Mouse (Mus musculus) thymus, postnatal 25 days (tissue): ENCODE measurements around the gene Ntrk3.

Experiments
- DNase-seq: peaks from one replicate; pipeline ENCODE4 v3.0.0; 2022

Ntrk3 gene

DNA sequence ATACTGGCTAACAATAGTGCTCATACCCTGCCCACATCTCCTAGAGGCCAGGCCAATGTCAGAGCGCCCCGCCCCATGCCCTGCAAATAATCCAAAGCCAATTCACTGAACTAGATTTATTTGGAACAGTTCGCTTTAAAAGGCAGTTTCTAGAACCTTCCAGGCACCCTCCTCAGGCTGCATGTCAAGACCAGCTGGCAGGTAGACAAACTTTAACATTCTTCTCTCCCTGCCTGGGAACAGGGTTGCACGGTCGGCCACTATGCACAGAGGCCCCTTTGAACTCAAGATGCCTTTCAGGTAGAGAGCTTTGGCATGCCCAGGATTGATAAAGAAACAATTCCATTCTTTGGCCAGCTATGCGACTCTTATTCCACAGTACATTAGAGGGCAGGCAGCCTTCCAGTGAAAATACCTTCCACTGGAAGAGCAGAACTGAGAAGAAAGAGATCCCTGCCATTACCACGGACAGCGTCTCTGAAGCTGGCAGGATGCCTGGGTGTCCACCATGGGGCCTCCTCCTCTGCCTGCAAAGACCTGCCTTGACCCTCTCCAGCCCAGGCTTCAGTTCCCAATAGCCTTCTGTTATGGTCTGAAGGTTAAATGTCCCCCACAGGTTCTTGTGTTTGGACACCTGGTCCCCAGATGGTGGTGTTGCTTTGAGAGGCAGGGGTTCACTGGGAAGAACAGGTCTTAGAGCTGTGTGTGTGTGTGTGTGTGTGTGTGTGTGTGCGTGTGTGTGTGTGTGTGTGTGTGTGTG, 298.3 kb downstream of the Ntrk3 start:
- DNase-seq = no peak

DNA sequence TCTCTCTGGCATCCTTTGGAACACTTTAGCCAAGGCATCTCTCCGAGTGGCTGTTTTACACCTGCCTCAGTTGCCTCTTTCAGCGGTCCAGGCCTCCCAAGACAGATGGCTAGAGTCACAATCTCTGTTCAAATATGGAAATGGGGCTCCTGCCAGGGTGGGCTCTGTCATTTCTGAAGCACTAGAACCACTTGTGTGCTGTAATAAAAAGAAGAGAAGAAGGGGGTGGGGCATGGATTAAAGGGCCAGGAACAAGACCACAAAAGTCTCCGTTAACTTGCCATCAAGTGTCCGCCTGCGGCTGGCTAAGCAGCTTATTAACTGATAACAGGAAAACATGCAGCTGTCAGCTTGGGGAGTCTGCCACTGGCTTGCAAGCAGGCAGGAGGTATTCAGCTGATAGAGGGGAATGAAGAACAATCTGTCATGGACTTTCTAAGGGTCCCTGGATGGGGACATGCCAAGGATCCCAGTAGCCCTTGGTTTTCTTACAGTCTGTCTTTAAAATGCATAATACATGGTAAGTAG, 304.1 kb downstream of the Ntrk3 start:
- DNase-seq = no peak

DNA sequence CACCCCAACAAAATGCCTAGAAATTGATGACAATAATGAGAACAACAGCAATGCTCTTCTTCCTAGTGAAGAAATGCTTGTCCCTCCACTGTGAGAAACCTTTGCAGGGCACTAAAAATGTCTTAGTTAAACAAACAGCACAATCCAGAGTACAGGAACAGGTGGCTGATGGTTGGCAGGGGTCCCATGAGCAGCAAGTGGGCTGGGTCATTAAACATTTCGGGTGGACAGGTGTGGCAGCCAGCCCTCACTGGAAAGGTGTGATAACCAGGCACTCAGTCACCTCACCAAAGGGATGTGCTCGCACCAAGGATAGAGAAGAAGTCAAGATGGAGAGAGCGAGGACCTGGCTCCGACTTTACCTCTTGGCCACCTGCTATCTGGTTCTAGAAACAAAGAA, 306.2 kb downstream of the Ntrk3 start:
- DNase-seq = no peak

DNA sequence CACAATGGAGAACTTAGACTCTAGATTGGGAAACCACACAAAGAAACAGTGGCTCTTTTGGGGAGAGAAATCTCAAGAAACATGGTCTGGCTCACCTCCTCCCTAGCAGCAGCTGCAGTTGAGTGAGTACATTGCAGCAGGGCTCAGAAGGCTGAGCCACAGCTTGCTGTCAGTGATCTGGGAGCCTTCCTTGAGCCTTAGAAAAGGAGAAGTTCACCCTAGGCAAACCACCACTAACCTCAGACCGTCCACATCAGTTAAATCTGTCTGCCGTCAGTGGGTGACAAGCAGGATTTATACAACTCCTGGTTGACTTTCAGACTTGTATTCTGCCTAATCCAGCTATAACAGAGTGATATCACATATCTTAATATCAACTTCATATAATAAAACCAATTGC, 325.6 kb downstream of the Ntrk3 start:
- no peak for DNase-seq

DNA sequence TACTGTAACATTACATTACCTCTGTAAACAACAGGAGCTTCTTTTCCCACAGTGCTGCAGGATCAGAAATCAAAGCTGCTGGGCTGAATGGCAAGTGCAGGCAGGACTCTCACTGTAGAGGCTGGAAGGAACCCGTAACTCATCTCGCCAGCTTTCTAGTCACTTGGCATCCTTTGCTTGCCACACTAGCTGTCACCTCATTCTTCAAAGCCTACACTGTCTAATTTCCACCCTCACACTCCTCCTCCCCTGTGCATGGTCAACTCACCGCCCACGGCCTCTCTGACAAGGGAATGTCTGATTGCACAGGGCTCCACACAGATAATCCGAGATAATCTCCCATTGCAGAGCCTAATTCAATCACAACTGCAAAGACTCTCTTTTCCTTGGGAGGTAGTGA, 327.8 kb downstream of the Ntrk3 start:
- no peak for DNase-seq

DNA sequence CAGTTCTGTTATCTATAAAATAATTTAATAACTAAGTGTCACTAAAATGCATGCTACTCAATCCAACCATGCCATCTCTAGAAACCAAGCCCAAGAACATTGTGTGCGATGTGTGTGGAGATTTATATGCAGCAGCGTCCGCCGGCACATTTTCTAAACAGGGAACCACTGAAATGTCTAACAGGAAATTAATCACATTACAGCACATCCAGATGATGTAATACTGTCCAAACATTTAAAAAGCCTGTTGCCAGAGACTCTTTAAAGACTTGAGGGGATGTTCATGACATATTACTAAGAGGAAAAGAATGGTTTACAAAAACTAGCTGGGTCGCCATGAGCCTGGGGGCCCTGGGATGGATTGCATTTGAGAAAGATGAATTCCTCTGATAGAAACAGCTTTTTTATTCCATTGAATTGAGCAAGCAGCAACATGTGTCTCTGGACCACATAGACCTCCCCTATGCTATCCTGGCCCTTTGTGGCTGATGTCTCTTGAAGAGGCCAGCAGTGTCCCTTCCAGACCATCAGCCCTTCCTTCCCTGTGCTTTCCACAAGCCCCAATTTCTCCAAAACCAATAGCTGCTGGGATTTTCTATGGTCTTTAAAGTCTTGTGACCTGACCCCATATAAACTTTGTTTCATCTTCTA, 331.0 kb downstream of the Ntrk3 start:
- DNase-seq = no peak

DNA sequence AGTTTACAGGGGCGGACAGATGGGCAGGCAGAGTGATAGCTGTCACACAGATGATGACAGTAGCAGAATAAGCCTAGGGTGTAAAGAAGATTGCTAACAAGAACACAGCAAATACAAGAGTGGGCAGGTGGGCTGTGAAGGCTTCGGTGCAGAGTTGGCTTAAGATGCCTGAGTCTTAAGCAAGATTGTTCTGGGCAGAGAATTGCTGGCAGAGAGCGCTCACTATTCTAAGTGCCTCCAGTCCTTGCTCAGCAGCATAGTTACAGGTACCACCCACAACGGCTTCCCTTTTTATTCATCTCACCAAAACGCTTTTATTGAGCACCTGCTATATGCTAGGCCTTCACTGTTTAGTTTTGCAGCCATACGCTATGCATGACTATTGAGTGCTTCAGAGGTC, 333.3 kb downstream of the Ntrk3 start:
- no peak for DNase-seq

DNA sequence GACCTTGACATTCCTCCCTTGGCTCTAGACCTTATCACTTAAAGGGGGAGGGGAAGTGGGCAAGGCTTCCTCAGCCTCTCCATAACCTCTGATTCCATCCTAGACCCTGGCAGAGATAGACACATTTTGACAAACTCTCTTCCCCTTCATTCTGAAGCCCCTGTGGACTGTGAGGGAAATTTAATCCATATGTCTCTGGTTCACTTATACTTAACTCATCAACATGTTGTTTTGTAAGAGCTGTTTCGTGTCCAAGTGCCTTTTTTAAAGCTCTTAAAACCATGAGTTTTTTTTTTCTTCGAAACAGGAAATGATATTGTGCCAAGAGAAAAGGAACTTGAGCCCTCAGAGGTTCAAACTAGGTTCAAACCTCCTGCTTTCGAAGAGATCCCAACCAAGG, 335.3 kb downstream of the Ntrk3 start:
- no peak for DNase-seq

DNA sequence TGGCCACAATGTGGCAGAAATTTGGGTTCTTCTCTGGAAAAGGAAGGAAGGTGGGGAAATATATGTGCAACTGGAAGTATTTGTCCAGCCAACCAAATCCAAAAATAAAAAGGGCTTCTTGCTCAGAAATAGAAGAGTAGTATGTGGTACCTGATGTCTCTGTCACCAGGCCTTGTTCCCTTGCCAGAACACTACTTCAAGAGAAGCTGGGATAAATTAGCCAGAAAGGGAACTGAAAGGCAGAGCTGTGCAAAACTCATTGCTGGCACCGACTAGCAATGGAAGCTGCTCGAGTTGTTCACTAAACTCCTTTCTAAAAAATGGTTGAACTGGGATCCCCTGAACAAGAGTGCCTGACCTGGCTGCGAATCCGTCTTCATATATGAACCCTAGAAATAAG, 337.6 kb downstream of the Ntrk3 start:
- no peak for DNase-seq

DNA sequence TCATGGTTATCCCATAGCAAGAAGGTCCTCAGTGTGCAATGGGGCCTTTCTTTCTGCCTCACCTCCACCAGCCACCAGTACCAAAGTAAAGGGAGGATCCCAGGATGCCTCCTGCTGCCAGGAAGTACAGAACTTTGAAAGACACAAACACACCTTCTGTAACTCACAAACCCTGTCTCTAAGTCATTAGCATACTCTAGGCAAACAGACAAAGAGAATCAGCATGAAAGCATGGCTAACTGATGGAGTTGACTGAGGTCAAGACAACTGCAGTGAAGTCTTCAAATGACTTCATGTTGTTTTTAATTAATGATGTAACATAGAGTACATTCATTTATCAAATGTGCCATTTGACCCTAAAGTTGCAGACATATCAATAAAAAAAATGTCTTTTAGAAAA, 339.4 kb downstream of the Ntrk3 start:
- DNase-seq = no peak

DNA sequence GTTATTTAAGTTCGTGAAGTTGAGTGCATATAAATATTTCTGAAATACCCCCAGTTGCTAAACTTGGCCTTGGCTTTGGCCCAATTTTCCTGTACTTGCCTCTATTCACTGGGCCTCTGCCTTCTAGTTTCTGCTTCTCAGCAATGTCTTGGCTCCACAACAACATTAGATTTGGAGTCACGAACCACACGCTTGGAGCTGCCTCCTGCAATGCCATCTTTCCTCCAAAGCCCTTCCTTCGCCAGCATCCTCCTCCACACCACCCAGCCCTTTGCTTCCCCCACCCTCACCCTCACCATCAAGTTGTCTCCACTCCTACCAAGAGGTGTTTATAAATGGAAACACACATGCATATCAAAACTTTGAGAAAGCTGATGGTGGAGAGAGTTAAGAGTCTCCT, 340.6 kb downstream of the Ntrk3 start:
- DNase-seq = no peak

DNA sequence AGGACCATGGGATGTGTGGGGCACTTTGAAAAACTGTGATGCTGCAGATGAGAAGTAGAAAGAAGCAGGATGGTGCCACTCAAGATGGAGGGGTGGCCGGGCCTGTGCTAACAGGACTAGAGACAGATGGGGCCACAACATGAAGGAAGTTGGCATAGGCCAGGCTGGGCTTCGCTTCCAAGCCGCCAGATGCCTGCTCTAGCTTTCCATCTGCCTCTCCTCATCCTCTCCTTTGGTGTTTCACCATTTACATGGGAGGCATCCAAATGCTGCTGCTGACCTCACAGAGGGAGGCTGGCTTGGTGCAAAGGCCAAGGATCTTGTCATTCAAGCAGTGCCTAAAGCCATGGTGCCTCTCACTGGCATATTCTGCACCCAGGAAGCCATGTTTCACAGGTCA, 347.8 kb downstream of the Ntrk3 start:
- DNase-seq = no peak

DNA sequence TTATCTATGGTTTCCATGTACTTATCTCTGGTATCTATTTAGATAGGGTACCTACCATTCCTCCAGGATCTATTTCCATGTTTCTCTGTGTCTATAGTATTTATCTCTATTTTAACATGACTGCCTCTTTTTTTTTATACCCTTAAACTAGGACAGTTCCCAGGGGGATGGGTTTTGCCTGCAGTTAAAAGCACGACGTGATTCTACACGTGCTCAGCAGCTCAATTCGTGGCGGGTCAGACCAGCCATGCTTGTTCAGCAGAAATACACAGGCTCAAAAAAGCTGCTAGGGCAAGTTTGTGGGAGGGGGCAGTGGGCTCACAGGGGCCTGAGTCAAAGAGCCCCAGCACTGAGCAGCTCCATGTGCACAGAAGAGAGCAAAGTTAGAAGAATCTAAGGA, 349.7 kb downstream of the Ntrk3 start:
- DNase-seq = no peak

DNA sequence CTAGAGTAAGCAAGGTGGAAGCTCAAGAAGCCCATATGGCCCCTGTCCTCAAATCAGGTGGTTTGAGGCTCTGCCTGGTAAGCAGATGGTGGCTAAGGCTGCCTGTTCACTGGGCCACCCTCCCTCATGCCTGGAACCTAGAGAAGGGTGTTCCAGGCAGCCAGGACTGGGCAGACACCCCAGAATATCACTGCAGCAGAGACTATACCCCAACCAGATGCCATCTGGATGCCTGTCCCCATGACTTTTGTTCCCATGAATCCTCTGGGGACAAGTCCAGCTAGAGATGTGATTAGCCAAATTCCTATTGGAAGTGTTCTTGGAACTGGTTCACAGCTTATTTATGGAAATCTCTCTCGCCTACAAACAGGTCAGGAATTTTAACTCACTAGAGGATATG, 351.8 kb downstream of the Ntrk3 start:
- DNase-seq = no peak

DNA sequence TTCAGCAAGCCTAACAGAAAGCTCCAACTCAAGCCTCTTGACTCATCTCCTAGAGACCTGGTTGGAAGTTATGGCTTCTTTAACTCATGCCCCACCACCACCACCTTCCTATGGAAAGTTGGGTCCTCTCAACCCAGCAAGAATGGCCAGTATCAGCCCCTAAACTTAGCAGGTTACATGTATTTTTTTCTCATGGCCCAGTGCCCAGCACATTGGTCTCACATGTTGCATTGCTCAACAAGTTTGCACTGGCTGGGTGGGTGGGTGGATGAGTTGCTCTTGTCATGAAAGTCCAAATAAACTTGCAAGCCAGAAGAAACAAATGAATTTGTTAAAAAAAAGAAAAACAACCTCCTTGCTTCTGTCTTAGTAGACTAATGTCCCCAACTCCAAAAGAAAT, 353.7 kb downstream of the Ntrk3 start:
- no peak for DNase-seq

DNA sequence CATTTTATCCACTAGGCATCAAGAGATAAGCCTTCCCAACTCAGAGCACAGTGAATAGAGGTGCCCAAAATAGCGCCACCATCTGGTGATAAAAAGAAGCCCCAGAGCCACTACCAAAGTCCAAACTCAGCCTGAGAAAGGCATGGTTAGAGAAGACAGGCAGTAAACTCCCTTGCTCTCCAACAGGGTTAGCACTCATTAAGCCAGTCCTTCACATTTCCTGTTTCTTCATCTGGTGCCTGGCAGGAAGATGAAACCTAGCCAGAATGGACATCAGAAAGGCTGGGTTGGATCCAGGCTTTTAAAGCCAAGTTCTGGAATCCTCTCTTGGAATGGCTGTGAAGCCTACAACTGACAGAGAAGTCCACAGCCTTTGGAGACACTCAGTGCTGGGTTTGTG, 355.7 kb downstream of the Ntrk3 start:
- DNase-seq = no peak

DNA sequence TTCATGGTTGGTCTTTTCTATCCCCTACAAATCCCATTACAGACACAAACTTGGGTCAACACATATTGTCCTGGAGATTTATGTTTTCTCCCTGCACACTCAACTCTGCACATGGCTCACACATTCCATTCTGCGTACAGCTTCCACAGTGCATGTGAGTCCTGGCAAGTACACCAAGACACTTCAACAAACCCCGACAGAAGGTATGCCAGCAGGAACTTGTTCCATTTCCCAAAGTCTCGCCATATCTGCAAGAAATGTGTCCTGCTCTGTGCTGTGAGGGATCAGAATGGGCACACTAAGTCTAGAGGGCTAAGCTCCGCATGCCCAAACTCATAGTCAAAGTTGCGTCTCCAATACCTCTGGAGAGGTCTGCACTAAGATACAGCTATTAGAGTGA, 358.0 kb downstream of the Ntrk3 start:
- no peak for DNase-seq

DNA sequence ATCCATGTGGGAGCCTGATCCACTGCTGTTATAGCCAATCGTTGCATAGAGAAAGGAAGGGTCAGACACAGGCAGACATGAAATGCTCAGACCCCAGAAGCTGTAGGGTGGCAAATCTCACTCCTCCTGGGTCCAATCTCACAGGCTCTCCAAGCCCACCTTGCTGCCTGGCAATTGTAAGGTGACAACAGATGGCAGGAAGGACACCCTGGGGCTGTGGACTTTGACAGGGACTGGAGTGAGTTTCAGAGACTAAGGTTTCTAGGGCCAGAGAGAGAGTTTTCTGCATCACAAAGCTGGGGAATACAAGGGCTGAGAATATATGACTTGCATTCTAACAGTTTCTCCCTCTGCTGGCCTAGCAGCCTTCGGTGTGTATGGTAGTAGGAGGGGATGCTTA, 359.5 kb downstream of the Ntrk3 start:
- no peak for DNase-seq

DNA sequence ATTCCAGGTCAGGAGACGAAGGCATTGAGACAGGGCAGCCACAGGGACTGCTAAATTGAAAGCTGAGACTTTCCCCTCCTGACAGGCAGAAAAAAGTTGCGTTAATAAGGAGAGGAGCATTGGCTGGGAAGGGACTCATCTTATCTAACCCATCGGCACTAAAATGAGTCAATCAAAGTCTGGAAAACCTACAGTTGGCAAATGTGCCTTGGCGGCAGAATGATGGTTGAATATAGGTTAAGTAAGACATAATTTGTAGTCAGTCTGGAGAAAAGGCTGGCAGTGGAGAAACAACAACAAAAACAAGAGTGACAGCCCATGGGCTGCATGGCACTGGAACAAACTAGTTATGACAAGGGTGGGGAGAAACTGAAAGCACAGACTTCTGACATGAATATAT, 360.9 kb downstream of the Ntrk3 start:
- no peak for DNase-seq

DNA sequence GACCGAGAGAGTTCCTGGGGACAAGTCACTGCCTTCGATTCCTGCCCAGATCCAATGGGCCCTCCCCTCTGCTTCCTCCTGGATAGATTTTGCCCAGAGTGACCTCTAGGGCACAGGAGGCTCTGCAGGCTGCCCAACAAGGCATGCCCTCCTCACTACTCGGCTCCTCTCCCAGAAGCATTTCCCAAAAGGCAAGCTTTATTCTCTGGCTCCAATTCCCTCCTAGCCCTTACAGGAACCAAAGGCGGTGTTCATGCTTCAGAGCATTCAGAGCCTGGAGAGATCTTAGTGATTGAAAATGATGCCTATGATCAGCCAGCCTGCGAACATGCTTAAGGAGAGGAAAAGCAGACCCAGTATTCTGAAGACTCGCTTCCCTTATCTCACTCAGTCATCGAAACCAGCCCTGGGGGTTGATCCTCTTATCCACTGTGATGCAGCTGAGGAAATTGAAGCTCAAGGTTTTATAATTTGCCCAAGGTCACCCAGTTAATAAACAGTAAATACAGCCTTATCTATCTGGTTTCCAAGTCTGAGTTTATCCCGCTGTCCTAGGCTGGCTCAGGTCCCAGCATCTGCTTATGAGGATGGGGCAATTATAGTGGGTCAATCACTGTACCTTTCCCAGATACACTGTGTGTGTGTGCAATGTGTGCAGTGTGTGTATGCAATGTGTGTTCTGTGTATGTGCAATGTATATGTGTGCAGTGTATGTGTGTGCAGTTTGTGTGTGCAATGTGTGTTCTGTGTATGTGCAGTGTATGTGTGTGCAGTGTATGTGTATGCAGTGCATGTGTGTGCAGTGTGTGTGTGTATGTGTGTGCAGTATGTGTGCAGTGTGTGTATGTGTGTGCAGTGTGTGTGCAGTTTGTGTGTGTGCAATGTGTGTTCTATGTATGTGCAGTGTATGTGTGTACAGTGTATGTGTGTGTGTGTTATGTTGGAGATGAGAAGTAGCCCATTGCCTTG, 376.2 kb downstream of the Ntrk3 start:
- DNase-seq = no peak

DNA sequence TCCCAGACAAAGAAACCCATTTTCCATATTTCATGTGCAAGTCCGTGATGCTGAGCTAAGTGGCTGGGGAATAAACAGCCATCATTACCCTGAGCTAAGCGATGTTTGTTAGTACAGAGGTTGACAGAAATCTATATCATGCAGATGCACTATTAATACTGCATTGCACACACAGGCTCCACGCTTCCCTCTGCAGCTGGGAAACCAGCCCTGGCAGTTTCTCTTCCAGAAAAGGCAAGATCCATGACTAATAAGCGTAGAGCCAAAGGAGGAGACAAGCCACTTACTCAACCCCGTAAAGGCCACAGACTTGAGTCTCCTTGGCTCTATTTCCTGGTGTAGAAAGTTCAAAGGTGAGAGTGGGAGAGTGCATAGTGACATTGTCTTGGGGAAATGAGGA, 390.3 kb downstream of the Ntrk3 start:
- no peak for DNase-seq

DNA sequence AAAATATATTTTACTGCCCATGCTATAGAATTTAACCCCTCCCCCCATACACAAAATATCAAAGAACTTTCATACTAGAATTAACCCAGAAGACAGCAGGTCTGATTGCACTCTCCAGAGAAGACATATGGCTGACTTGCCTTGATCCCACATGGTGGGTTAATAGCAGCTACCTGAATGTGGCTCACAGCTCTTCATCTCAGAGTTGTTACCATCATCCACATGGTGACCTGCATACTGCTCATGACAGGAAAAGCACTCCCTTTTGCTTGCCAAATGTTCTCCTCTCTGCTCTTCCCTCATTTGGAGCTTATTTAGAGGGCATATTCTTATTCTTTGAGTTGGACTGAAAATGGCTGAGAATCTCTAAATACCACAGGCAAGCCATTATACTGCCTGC, 404.4 kb downstream of the Ntrk3 start:
- DNase-seq = no peak

DNA sequence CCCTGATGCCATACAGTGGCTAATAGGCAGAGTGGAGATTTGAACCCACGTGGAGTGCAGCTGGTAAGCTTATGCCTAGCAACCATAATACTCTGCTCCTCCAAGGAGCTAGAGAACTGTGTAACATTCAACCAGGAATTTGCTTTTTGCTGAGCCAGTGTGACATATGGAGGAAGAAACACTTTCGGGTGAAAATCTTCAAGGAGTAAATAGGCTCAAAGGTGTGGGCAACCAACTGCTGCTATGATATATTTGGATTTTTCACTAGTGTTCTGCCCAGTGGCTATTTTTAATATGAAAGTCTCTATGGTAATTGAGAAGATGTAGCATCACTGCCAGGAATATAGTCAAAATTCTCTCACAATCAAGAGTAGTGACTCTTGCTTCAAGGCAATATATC, 409.5 kb downstream of the Ntrk3 start:
- DNase-seq = no peak

DNA sequence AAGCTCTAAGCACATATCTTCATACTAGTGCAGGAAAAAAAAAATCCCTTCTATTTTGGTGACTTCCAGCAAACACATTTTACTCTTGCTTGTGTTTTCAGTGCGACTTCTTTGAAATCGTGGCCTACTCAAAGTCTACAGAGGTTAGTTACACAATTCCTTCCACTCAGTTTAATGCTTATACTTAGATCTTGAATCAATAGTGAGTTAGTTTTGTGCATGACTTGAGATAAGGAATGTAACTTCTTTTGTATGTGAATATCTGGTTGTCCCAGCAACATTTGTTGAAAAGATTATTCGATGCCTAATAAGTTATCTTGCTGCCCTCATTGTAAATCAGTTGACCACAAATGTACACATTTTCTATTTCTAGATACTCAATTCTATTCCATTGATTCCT, 411.6 kb downstream of the Ntrk3 start:
- no peak for DNase-seq
